Comparison of ENCODE assay signal across 8 mouse cellular contexts in genomic region chr11:117482677-117483511, GRCm38 (mm10). TPM values are rescaled to one million over a fixed set of nuclear protein-coding genes. Genes with fewer than 3 reads are reported as not detected.
DNase-seq lines count a peak whose midpoint lies in the region; ATAC-seq and TF ChIP-seq lines count a peak whose summit lies in the region.

No protein-coding gene starts in this region.

- H3K4me1 ChIP-seq in bone marrow, adult 2 months (ENCODE audit: control insufficient read depth, insufficient read depth, low read length) = no peaks in the 10 kb centered on the region
- peaks cover 69% of the 10 kb centered on the region for H3K4me1 ChIP-seq in forebrain, embryonic 10.5 days
- peaks cover 24% of the 10 kb centered on the region for H3K4me1 ChIP-seq in heart, embryonic 16.5 days (ENCODE audit: control insufficient read depth, insufficient read depth, low read length)
- H3K4me1 ChIP-seq in liver, embryonic 12.5 days = 0 out of 2 replicates have a peak, but pooled peaks cover 11% of the 10 kb centered on the region
- H3K4me1 ChIP-seq in stomach, embryonic 16.5 days (ENCODE audit: control insufficient read depth, insufficient read depth, low read length) = peaks cover 25% of the 10 kb centered on the region

- 3% methylated on average over 26 of the region's 26 CpGs for WGBS in bone marrow, adult 2 months
- 2% methylated on average over 25 of the region's 26 CpGs for whole genome bisulfite sequencing in forebrain, embryonic 10.5 days
- WGBS in heart, embryonic 16.5 days = 1% methylated on average over 25 of the region's 26 CpGs
- 6% methylated on average over 24 of the region's 26 CpGs for WGBS in liver, embryonic 12.5 days (ENCODE audit: insufficient replicate concordance)
- WGBS in stomach, embryonic 16.5 days = 3% methylated on average over 25 of the region's 26 CpGs

- H3K9me3 ChIP-seq in forebrain, embryonic 10.5 days = peaks cover 3% of the 10 kb centered on the region; the same call in 1 of the 2 replicates
- H3K9me3 ChIP-seq in heart, embryonic 16.5 days (replicated peaks; ENCODE audit: control insufficient read depth, low read length) = no peaks in the 10 kb centered on the region
- H3K9me3 ChIP-seq in liver, embryonic 12.5 days (replicated peaks) = no peaks in the 10 kb centered on the region
- H3K9me3 ChIP-seq in stomach, embryonic 16.5 days (replicated peaks; ENCODE audit: control insufficient read depth, low read length) = no peaks in the 10 kb centered on the region

- DNase-seq in 3T3-L1 (ENCODE audit: low read depth, low spot score) = peak; percentile 9
- DNase-seq in forebrain, embryonic 10.5 days (ENCODE audit: extremely low spot score, low spot score) = peak; percentile 56
- peak; percentile 88 to 91 for DNase-seq in kidney, postnatal 25 days
- DNase-seq in neural tube, embryonic 10.5 days (ENCODE audit: extremely low spot score, low spot score) = peak; percentile 42

- TF ChIP-seq POLR2A in bone marrow, adult 2 months (IDR thresholded peaks at IDR 0.05; ENCODE audit: borderline replicate concordance, control insufficient read depth, low read depth, low read length) = 0 out of 2 replicates have a peak, but pooled peaks have one; percentile 5

- ATAC-seq in heart, embryonic 16.5 days (replicated peaks; ENCODE audit: extremely low read depth, insufficient read depth, low FRiP score) = peak; percentile 76
- no peak for ATAC-seq in liver, embryonic 12.5 days
- peak; percentile 66; the same call in 1 of the 2 replicates for ATAC-seq in stomach, embryonic 16.5 days (ENCODE audit: insufficient read depth, low FRiP score)

- H3K4me2 ChIP-seq in heart, embryonic 16.5 days (ENCODE audit: low read depth, low read length) = peak overlapping the region; percentile 76
- peak overlapping the region; percentile 31 for H3K4me2 ChIP-seq in liver, embryonic 12.5 days
- peak overlapping the region; percentile 63 for H3K4me2 ChIP-seq in stomach, embryonic 16.5 days (ENCODE audit: low read depth, low read length)

- TF ChIP-seq CTCF in bone marrow, adult 2 months (IDR thresholded peaks at IDR 0.05; ENCODE audit: control insufficient read depth, insufficient read depth, low read length) = no peak

- H3K4me3 ChIP-seq in bone marrow, adult 2 months (replicated peaks; ENCODE audit: control insufficient read depth, low read depth, low read length) = no peak overlapping the region
- peak overlapping the region; percentile 37 for H3K4me3 ChIP-seq in forebrain, embryonic 10.5 days
- peak overlapping the region; percentile 42 for H3K4me3 ChIP-seq in heart, embryonic 16.5 days (ENCODE audit: low read length)
- no peak overlapping the region for H3K4me3 ChIP-seq in liver, embryonic 12.5 days
- H3K4me3 ChIP-seq in stomach, embryonic 16.5 days (replicated peaks; ENCODE audit: low read length) = peak overlapping the region; percentile 31

- H3K27me3 ChIP-seq in forebrain, embryonic 10.5 days (ENCODE audit: poor library complexity, severe bottlenecking) = peaks cover 44% of the 10 kb centered on the region
- no peaks in the 10 kb centered on the region for H3K27me3 ChIP-seq in heart, embryonic 16.5 days (ENCODE audit: control insufficient read depth, insufficient read depth, low read length)
- H3K27me3 ChIP-seq in liver, embryonic 12.5 days (replicated peaks) = peaks cover 63% of the 10 kb centered on the region
- no peaks in the 10 kb centered on the region for H3K27me3 ChIP-seq in stomach, embryonic 16.5 days (ENCODE audit: control insufficient read depth, insufficient read depth, low read length)

- no peaks in the 10 kb centered on the region for H3K36me3 ChIP-seq in forebrain, embryonic 10.5 days (replicated peaks)
- H3K36me3 ChIP-seq in heart, embryonic 16.5 days (ENCODE audit: control insufficient read depth, insufficient read depth) = no peaks in the 10 kb centered on the region
- no peaks in the 10 kb centered on the region for H3K36me3 ChIP-seq in liver, embryonic 12.5 days
- no peaks in the 10 kb centered on the region for H3K36me3 ChIP-seq in stomach, embryonic 16.5 days (ENCODE audit: control insufficient read depth, insufficient read depth, low read length)

- peak overlapping the region; percentile 54; the same call in 1 of the 2 replicates for H3K9ac ChIP-seq in heart, embryonic 16.5 days (ENCODE audit: low read length)
- H3K9ac ChIP-seq in liver, embryonic 12.5 days = no peak overlapping the region
- H3K9ac ChIP-seq in stomach, embryonic 16.5 days (ENCODE audit: low read length) = peak overlapping the region; percentile 69

- no peak overlapping the region for H3K27ac ChIP-seq in bone marrow, adult 2 months (ENCODE audit: control insufficient read depth, insufficient read depth, low read depth, low read length, poor library complexity)
- peak overlapping the region; percentile 74 for H3K27ac ChIP-seq in forebrain, embryonic 10.5 days
- H3K27ac ChIP-seq in heart, embryonic 16.5 days (ENCODE audit: low read length) = peak overlapping the region; percentile 59
- H3K27ac ChIP-seq in liver, embryonic 12.5 days = no peak overlapping the region
- peak overlapping the region; percentile 68 for H3K27ac ChIP-seq in stomach, embryonic 16.5 days (ENCODE audit: low read length)

RNA-seq across cellular contexts. Expression of gene Gm11733, which starts 1.3 kb away (rescaled TPM):
- not detected in 2 replicates for polyA plus RNA-seq in bone marrow, adult 2 months (2011; ENCODE audit: insufficient read depth, insufficient read length, low replicate concordance, missing spikeins)
- polyA plus RNA-seq in forebrain, embryonic 10.5 days (2016; fragmentation: Nextera tagmentation; extraction: Ambion mirVana) = not detected in 2 replicates
- polyA plus RNA-seq in heart, embryonic 16.5 days (2015; fragmentation: Nextera tagmentation; extraction: Ambion mirVana) = not detected in 2 replicates
- not detected in 2 replicates for polyA plus RNA-seq in liver, embryonic 12.5 days (2016; fragmentation: Nextera tagmentation; extraction: Ambion mirVana)
- not detected in 2 replicates for polyA plus RNA-seq in stomach, embryonic 16.5 days (2015; fragmentation: Nextera tagmentation; extraction: Ambion mirVana)

Comparison
In these comparisons a context has a peak if more than half of its experiments do, and no peak if none do; other contexts are left out.
1. DNase-seq: peak in every context shown above with its lines; median percentile 90 in kidney, postnatal 25 days; 56 in forebrain, embryonic 10.5 days; 42 in neural tube, embryonic 10.5 days; 9 in 3T3-L1.
2. H3K27ac ChIP-seq: peak in forebrain, embryonic 10.5 days (single experiment), heart, embryonic 16.5 days (single experiment) and stomach, embryonic 16.5 days (single experiment); none in bone marrow, adult 2 months (single experiment) and liver, embryonic 12.5 days (single experiment).
3. H3K4me3 ChIP-seq: peak in forebrain, embryonic 10.5 days (single experiment), heart, embryonic 16.5 days (single experiment) and stomach, embryonic 16.5 days (single experiment); none in bone marrow, adult 2 months (single experiment) and liver, embryonic 12.5 days (single experiment).
4. Peak in every context shown above with its lines, with median percentiles within 50 percentile points of each other: H3K4me2 ChIP-seq.